In genomic region chr2:101752979-101753378, GRCm38 (mm10) we compare ENCODE assay signal across 13 mouse cellular contexts.
DNase-seq lines count a peak whose midpoint lies in the region; ATAC-seq and TF ChIP-seq lines count a peak whose summit lies in the region.
"Had no signal": no experiment of that assay in that cellular context is flagged by ENCODE, and none has a peak within 500 bp of the region (broad histone marks: within the 10 kb centered on the region; RNA-seq: fewer than 3 reads in every experiment).

No protein-coding gene starts in this region.

- H3K4me1 ChIP-seq in kidney, adult 2 months (ENCODE audit: control insufficient read depth, insufficient read depth, low read length): 0 out of 2 replicates have a peak, but pooled peaks cover 8% of the 10 kb centered on the region
- H3K4me1 ChIP-seq in kidney, embryonic 14.5 days (ENCODE audit: control insufficient read depth, insufficient read depth, low read length): peaks cover 15% of the 10 kb centered on the region; the same call in 1 of the 2 replicates
- H3K4me1 ChIP-seq in lung, embryonic 15.5 days: peaks cover 61% of the 10 kb centered on the region
- peaks cover 9% of the 10 kb centered on the region for H3K4me1 ChIP-seq in brown adipose tissue, adult 24 weeks (ENCODE audit: control insufficient read depth, insufficient read depth, insufficient read length, low read length)

- H3K4me3 ChIP-seq in kidney, adult 2 months (ENCODE audit: insufficient read depth, low read depth, low read length): no peak overlapping the region
- no peak overlapping the region for H3K4me3 ChIP-seq in kidney, embryonic 14.5 days (ENCODE audit: low read length)
- H3K4me3 ChIP-seq in lung, embryonic 15.5 days: no peak overlapping the region
- H3K4me3 ChIP-seq in brown adipose tissue, adult 24 weeks (ENCODE audit: insufficient read depth, low read depth, low read length): no peak overlapping the region
- H3K4me3 ChIP-seq: forebrain, embryonic 15.5 days; heart, embryonic 13.5 days; hindbrain, embryonic 12.5 days had no signal

- H3K36me3 ChIP-seq in kidney, adult 2 months (ENCODE audit: control insufficient read depth, insufficient read depth, low read length): no peaks in the 10 kb centered on the region
- H3K36me3 ChIP-seq in kidney, embryonic 14.5 days (ENCODE audit: control insufficient read depth, insufficient read depth, low read length): peaks cover 11% of the 10 kb centered on the region; the same call in 1 of the 2 replicates
- H3K36me3 ChIP-seq in lung, embryonic 15.5 days: no peaks in the 10 kb centered on the region
- H3K36me3 ChIP-seq: forebrain, embryonic 15.5 days; heart, embryonic 13.5 days; hindbrain, embryonic 12.5 days had no signal

- no peaks in the 10 kb centered on the region for H3K27me3 ChIP-seq in kidney, adult 2 months (replicated peaks; ENCODE audit: control insufficient read depth, insufficient read depth, low read length)
- H3K27me3 ChIP-seq in kidney, embryonic 14.5 days (ENCODE audit: control insufficient read depth, insufficient read depth, low read length): no peaks in the 10 kb centered on the region
- H3K27me3 ChIP-seq in lung, embryonic 15.5 days: no peaks in the 10 kb centered on the region
- H3K27me3 ChIP-seq: forebrain, embryonic 15.5 days; heart, embryonic 13.5 days; hindbrain, embryonic 12.5 days had no signal

- no peak for TF ChIP-seq CTCF in kidney, adult 2 months (conservative IDR thresholded peaks at IDR 0.05; ENCODE audit: insufficient read depth, insufficient read length, low read depth, low read length)

- H3K9ac ChIP-seq in kidney, embryonic 14.5 days (ENCODE audit: low read depth, low read length): no peak overlapping the region
- H3K9ac ChIP-seq in lung, embryonic 15.5 days: no peak overlapping the region
- H3K9ac ChIP-seq: forebrain, embryonic 15.5 days; heart, embryonic 13.5 days; hindbrain, embryonic 12.5 days had no signal

- H3K9me3 ChIP-seq in kidney, embryonic 14.5 days (ENCODE audit: control insufficient read depth, low read length): no peaks in the 10 kb centered on the region
- no peaks in the 10 kb centered on the region for H3K9me3 ChIP-seq in lung, embryonic 15.5 days
- H3K9me3 ChIP-seq: forebrain, embryonic 15.5 days; heart, embryonic 13.5 days; hindbrain, embryonic 12.5 days had no signal

- no peak for ATAC-seq in kidney, embryonic 14.5 days (ENCODE audit: low FRiP score, low TSS enrichment)
- peak; percentile 52 for ATAC-seq in lung, embryonic 15.5 days (ENCODE audit: borderline replicate concordance, extremely low read depth, low FRiP score, low TSS enrichment)
- ATAC-seq: forebrain, embryonic 15.5 days had no signal

- no peak overlapping the region for H3K4me2 ChIP-seq in kidney, embryonic 14.5 days (replicated peaks; ENCODE audit: low read depth, low read length)
- peak overlapping the region; percentile 28 for H3K4me2 ChIP-seq in lung, embryonic 15.5 days
- H3K4me2 ChIP-seq: forebrain, embryonic 15.5 days; heart, embryonic 13.5 days; hindbrain, embryonic 12.5 days had no signal

- peak overlapping the region; percentile 32; the same call in 1 of the 2 replicates for H3K27ac ChIP-seq in kidney, adult 2 months (ENCODE audit: insufficient read depth, low read depth, low read length)
- H3K27ac ChIP-seq in kidney, embryonic 14.5 days (ENCODE audit: low read depth, low read length): no peak overlapping the region
- H3K27ac ChIP-seq in lung, embryonic 15.5 days: peak overlapping the region; percentile 72
- peak overlapping the region; percentile 73 for H3K27ac ChIP-seq in brown adipose tissue, adult 24 weeks (replicated peaks; ENCODE audit: low read depth, low read length)
- H3K27ac ChIP-seq: forebrain, embryonic 15.5 days; heart, embryonic 13.5 days; hindbrain, embryonic 12.5 days had no signal

- 75% methylated on average over 6 of the region's 6 CpGs for WGBS in kidney, adult 2 months
- WGBS in kidney, embryonic 14.5 days: 92% methylated on average over 6 of the region's 6 CpGs
- WGBS in lung, embryonic 15.5 days: 41% methylated on average over 6 of the region's 6 CpGs

- no peak for DNase-seq in kidney, adult 2 months
- no peak for DNase-seq in lung, adult 18-20 months
- DNase-seq in lung, postnatal 10 days: peak; percentile 78
- no peak for DNase-seq in urinary bladder, postnatal 36 days (ENCODE audit: low spot score in 2 of 2)
- no peak for DNase-seq in layer of hippocampus, postnatal 10 days (ENCODE audit: low spot score in 2 of 2)
- DNase-seq: cerebellum, adult 11-12 months; cerebellum, adult 9-10 months had no signal

- no peak for TF ChIP-seq POLR2A in kidney, adult 2 months (IDR thresholded peaks at IDR 0.05; ENCODE audit: low read depth, low read length)
